Mouse (Mus musculus): ENCODE results near the gene Gm10134. TPM values are rescaled to one million over a fixed set of nuclear protein-coding genes. Genes with fewer than 3 reads are reported as not detected.

Gene Gm10134
- polyA plus RNA-seq (2012; rRNA removed), result not detected in 2 replicates

GRCm38 (mm10) chr2:28505795-28506194 lies at the start of gene Gm10134:
TSS of gene Gm10134 (plus strand) at chr2:28506095.

GRCm38 (mm10) chr2:28465836-28466518 lies 39.9 kb upstream of the Gm10134 start, which contains the start of gene 1700007K13Rik:
TSS of gene 1700007K13Rik (minus strand) at chr2:28466332.

GRCm38 (mm10) chr2:28467860-28468485 lies 37.9 kb upstream of the Gm10134 start, which contains the start of gene Mrps2:
TSS of gene Mrps2 (plus strand) at chr2:28468066.

GRCm38 (mm10) chr2:28496671-28497070 lies 9.2 kb upstream of the Gm10134 start, which contains the start of gene Gbgt1:
TSS of gene Gbgt1 (plus strand) at chr2:28496891.

GRCm38 (mm10) chr2:28512798-28513401 lies 7.0 kb downstream of the Gm10134 start, which contains the start of gene Ralgds:
TSS of gene Ralgds (plus strand) at chr2:28513125.

Other genes starting within 250 kb of the Gm10134 start
- 0.49 and 1.4 TPM in 2 replicates for gene Ppp1r26, start 59.3 kb upstream of the Gm10134 start, polyA plus RNA-seq (2012; rRNA removed)
- gene 1700007K13Rik, start 39.8 kb upstream of the Gm10134 start, polyA plus RNA-seq (2012; rRNA removed), result 0.22 and 0.25 TPM in 2 replicates
- gene Mrps2, start 38.0 kb upstream of the Gm10134 start, polyA plus RNA-seq (2012; rRNA removed), result 17.2 and 17.7 TPM in 2 replicates
- gene Gbgt1, start 9.2 kb upstream of the Gm10134 start, polyA plus RNA-seq (2012; rRNA removed), result 1.1 and 1.6 TPM in 2 replicates
- gene Ralgds, start 7.0 kb downstream of the Gm10134 start, polyA plus RNA-seq (2012; rRNA removed), result 48.5 and 55.5 TPM in 2 replicates
- gene Cel, start 57.3 kb downstream of the Gm10134 start, polyA plus RNA-seq (2012; rRNA removed), result 6.1 and 8.1 TPM in 2 replicates
- gene Gtf3c5, start 77.7 kb downstream of the Gm10134 start, polyA plus RNA-seq (2012; rRNA removed), result 7.6 and 8.2 TPM in 2 replicates
- 0.58 and 0.78 TPM in 2 replicates for gene Gfi1b, start 115.9 kb downstream of the Gm10134 start, polyA plus RNA-seq (2012; rRNA removed)
- gene Tsc1, start 135.1 kb downstream of the Gm10134 start, polyA plus RNA-seq (2012; rRNA removed), result 2.8 and 4.8 TPM in 2 replicates
- gene Spaca9, start 193.6 kb downstream of the Gm10134 start, polyA plus RNA-seq (2012; rRNA removed), result 0.35 and 0.47 TPM in 2 replicates
- gene Ak8, start 194.1 kb downstream of the Gm10134 start, polyA plus RNA-seq (2012; rRNA removed), result 0.08 and 0.12 TPM in 2 replicates

Data from stomach, adult 2 months (tissue).